Mouse (Mus musculus) natural killer cell, adult 2 months (primary cell): ENCODE results near the gene a.
"Not testable (repeated sequence)": the region's sequence is repeated elsewhere in the genome, so short reads cannot be mapped to it uniquely, and the experiment has no call there.

ENCODE experiments used
- DNase-seq, 2 experiments: peaks; one replicate each; pipeline ENCODE4 v3.0.0; 2022; ENCODE audit warnings: low spot score in 2 of 2

Gene a

DNA sequence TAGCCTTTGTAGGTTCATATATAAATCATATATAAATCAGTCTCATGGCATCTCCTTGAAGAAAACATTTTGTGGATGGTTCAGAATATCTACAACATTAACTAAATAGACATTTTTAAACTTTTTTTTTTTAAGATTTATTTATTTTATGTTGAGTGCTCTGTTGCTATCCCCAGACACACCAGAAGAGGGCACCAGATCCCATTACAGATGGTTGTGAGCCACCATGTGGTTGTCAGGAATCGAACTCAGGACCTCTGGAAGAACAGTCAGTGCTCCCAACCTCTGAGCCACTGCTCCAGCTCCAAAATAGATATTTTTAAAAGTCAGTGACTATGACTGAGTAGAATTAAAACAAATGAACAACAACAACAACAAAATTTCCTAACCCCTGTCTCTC, 195.4 kb downstream of the a start:
- DNase-seq: no peak

DNA sequence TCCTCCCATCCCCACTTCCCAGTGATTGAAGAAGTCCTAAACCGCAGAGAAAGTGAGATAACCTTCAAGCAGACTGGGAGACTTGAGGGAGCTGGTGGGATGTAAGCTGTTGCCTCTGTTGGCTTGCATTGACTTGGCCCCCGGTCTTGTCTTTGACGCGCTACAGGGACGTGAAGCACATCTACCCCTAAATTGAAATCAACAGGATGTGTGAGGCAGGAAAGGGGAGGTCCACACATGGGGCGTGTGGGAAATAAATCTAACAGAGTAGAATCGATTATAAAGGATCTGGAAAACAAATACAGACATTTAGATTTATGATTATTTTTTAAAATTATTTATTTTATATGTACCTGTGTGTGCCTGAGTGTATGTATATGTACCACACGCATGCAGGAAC, 200.2 kb downstream of the a start:
- no peak for DNase-seq

GRCm38 (mm10) chr2:154992083-154992482, 200.9 kb downstream of the a start:
- no peak for DNase-seq

DNA sequence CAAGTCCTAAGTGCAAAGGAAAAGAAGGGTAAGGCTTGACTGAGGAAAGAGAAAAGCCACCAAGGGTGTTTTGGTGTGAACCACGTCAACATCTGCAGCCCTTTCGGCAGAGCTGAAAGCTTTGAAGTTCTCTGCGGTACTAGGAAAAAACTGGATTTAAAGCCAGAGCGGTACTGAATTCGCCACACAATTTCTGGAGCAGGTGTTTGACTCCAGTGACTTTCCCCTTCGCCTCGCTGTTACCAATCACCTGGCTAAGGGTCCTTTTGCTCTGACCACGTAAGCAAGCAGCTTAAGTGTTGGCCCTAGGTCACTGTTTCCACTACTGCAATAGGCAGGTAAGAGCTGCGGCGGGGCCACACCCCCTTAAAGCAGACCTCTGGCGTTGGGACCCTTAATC, 214.3 kb downstream of the a start:
- DNase-seq: no peak

DNA sequence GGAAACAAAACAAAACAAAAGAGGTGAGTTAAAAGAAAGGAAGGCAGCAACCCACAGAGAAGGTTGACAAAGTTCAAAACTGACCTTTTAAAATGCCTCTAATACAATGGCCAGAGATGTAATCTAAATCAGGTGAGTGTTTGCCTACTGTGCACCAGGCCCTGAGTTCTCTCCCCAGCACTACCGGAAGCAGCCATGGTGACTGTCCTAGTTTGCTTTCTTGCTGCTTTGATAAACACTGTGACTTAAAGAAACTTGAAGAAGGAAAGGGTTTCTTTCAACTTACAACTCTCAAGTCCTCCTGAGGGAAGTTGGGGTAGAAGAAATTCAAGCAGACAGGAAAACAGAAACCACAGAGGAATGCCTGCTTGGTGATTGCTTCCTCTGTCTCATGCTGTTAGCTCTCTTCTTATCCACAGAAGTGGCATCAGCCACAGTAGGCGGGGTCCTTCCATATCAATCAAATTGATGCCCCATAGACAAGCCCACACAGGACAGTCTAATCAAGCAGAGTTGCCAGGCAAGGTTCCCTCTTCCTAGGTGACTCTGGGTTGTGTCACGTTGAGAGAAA, 220.0 kb downstream of the a start:
- DNase-seq: no peak

DNA sequence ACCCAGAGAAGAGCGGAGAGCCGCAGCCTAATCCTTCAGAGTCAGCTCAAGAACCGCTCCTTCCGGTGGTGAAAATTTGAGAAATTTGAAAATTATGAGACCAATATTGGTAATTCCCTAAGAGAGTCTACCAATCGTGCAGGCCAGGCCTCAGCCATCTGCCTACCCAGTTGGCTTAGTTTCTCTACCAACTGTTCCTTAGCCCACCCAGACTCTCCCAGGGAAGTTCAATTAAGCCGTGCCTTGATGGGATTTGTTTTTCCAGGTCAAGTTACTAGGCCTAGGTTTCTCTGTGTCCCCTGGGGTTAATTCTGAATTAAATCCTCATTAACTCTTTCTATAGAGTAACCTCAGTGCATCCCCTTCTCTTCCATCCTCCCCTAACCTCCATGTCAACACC, 221.8 kb downstream of the a start:
- DNase-seq: no peak

DNA sequence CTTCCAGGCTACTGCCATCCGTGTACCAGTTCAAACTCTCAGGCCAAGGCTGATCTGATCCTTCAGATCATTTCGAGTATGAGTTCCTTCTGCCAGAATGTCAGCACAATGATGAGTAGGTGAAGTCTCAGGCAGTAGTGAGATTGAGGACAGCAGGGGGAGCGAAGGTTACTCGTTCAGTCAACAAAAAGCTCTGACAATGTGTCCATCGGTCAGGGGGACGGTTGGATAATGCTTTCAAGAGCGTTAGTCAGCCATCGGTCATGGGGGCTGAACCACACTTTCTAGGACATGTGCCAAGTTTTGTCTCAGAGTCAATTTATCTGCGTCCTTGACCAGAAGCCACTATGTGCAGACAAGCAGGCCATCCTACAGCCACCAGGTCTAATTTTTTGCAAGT, 225.5 kb downstream of the a start:
- DNase-seq: not testable (repeated sequence)

GRCm38 (mm10) chr2:155018251-155018755, 227.1 kb downstream of the a start, which contains the start of gene Gm14226:
Gene Gm14226 (plus strand): TSS chr2:155018266.
- not testable (repeated sequence) for DNase-seq

- DNase-seq: peak; percentile 56 to 61
Observed at GRCm38 (mm10) chr2:155018762-155019641, 227.8 kb downstream of the a start.

DNA sequence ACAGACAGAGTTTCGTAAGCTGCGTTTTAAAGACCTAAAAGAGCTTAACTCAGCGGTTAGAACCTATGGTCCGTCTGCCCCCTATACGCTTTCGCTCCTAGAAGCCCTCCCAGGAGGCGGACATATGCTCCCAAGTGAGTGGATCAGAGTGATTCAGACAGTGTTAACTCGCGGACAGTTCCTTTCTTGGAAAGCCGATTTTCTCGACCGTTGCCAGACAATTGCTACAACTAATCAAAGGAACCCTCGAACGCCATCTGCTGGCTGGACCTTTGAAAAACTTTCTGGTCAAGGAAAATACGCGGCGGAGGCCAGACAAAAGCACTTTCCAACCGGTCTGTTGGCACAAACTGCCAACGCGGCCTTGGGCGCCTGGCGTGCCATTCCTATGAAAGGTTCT, 228.5 kb downstream of the a start:
- DNase-seq: peak; percentile 70 to 76

GRCm38 (mm10) chr2:155020247-155020826, 229.1 kb downstream of the a start:
- not testable (repeated sequence) for DNase-seq

- DNase-seq: no peak
Observed at GRCm38 (mm10) chr2:155030831-155031230, 239.6 kb downstream of the a start.

DNA sequence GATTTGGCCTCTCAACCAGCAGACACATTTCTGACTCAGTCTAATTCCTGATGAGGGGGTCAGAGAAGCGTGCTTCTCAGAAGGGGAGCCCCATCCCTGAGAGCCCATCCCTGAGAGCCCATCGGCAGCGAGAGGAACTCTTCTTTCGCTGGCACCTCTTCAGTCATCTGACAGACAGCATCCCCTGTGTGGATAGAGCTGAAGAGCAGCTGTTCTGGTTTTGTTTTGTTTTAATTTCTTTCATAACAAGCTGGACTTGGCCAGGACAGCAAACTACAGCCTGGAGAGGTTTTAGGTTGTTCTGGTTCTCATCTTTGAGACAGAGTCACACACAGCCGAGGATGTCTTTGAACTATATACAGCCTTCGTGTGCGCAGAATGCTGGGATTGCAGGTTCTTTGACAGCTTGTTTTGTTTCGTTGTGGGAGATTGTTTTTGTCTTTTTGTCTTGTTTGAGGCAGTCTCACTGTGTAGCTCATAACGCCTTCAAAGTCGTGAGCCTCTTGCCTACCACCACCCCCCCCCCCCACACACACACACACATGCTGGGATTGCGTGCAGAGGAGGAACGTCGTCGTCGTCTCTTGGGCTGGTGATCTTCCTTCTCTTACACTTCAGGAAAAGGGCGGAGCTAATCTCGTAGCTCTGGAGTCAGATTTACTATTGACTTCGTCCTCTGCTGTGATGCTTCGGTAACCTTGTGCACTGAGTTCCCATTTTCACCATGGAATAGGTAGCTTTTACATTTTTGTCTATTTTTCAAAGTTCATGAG, 241.9 kb downstream of the a start:
- no peak for DNase-seq

DNA sequence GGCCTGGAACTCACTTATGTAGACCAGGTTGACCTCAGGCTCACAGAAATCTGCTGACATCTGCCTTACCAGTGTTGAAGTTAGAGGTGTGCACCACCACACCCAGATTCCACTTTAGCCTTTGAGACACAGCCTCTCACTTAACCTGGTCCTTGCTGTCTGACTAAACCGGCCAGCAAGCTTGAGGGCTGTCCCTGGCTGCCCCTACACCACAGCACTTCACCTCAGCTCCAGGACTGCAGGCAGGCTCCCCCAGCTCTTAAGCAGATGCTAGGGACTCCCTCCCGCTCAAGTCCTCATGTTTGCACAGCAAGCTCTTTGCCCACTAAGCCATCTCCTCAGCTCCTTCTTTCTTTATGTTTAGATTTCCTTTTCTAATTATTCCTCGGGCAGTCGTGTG, 248.8 kb downstream of the a start:
- no peak for DNase-seq

GRCm38 (mm10) chr2:155044542-155044941, 253.3 kb downstream of the a start:
- no peak for DNase-seq

- no peak for DNase-seq
Observed at GRCm38 (mm10) chr2:155045075-155045474, 253.9 kb downstream of the a start.

DNA sequence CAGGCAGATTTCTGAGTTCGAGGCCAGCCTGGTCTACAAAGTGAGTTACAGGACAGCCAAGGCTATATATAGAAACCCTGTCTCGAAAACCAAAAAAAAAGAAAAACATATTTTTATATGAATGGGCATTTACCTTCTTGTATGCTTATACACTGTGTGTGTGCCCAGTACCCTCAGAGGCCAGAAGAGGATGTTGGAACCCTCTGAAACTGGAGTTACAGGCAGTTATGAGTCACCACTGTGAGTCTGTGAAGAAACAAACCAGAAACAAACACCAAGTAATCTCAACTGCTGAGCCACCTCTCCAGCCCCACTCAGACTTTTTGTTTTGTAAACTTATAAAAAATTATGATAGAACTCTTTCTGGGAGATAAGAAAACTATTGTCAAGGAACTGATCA, 255.6 kb downstream of the a start:
- DNase-seq: no peak

GRCm38 (mm10) chr2:155047452-155048178, 256.4 kb downstream of the a start:
- no peak for DNase-seq

DNA sequence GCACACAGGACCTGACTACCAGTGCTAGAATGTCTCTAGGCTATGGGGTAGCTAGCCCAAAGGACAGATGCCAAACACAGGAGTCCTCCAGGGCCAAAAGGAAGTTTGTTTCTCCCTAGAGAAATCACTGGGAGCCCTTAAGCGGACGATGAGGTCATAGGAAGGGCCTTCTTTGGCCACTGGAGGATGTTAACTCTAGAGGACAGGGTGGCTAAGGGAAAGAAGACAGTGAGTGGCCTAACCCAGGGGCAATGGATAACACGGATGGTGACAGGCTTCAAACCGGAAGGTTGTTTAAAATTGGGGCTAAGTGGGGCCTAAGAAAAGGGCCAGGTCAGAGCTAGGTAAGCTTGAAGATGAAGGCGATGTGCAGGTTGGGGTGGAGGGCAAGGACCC, 258.9 kb downstream of the a start:
- no peak for DNase-seq

DNA sequence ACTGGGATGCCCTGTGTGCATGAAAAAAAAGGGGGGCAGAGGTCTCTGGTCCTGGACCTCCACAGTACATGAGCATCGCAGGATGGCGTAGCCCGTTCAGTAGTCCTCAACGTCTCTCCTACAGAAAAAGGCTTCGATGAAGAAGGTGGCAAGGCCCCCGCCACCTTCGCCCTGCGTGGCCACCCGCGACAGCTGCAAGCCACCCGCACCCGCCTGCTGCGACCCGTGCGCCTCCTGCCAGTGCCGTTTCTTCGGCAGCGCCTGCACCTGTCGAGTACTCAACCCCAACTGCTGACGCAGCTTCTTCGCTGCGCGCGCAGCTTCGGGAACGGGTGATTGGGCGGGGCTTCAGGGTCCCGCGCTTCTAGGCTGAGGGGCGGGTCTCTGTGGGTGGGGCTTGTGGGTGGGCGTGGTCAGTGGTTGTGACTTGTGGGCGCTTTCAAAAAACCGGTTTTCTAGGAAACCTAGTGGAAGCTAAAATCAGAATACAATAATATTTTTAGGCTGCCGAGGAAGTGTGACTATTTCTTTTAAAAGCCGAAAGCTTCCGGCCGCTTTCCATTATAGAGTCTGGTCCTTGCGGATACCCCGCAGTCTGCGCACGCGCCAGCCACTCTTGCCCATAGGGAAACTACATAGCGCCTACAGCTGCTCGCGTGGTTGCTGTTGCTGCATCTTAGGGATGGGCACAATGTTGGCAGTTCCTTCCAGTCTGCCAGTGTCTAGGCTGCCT, 259.5 kb downstream of the a start:
- peak; percentile 91 to 94 for DNase-seq
